Mouse (Mus musculus) G1E-ER4 (cell line): Measurements from ENCODE around the gene Pdgfra. TPM values are rescaled to one million over a fixed set of nuclear protein-coding genes. Genes with fewer than 3 reads are reported as not detected.

Source experiments
- GATA1 ChIP-seq: IDR thresholded peaks from one replicate; pipeline ENCODE4 v1.8.0; 2012; ENCODE audit warnings: low read length, inconsistent platforms
- polyA plus RNA-seq: library from polyadenylated mRNA; stranded (reverse); fragments of >175 nt; gene quantifications from 2 replicates; pipeline ENCODE4 v1.2.3, GENCODE M21; 2012

Gene Pdgfra
- polyA plus RNA-seq, 1 experiment: not detected

- no peak for TF ChIP-seq GATA1
These were observed 70.6 kb downstream of the Pdgfra start for GRCm38 (mm10) chr5:75222491-75223265.

- no peak for TF ChIP-seq GATA1
These were observed 86.3 kb downstream of the Pdgfra start for GRCm38 (mm10) chr5:75238363-75238762.

GRCm38 (mm10) chr5:75238928-75239777, 87.1 kb downstream of the Pdgfra start:
- TF ChIP-seq GATA1: no peak

- TF ChIP-seq GATA1: no peak
These were observed 95.1 kb downstream of the Pdgfra start for GRCm38 (mm10) chr5:75247070-75247740.

Other genes starting within 250 kb of the Pdgfra start
- gene Chic2, start 107.5 kb upstream of the Pdgfra start, polyA plus RNA-seq: 27.4 and 36.9 TPM in 2 replicates
- not detected in 2 replicates for gene Gsx2, start 76.7 kb upstream of the Pdgfra start, polyA plus RNA-seq